20 mouse cellular contexts compared by ENCODE assay signal in genomic region chr7:121941016-121941415, GRCm38 (mm10). TPM values are rescaled to one million over a fixed set of nuclear protein-coding genes. Genes with fewer than 3 reads are reported as not detected.
DNase-seq lines count a peak whose midpoint lies in the region; ATAC-seq and TF ChIP-seq lines count a peak whose summit lies in the region.
"Had no signal": no experiment of that assay in that cellular context is flagged by ENCODE, and none has a peak within 500 bp of the region (broad histone marks: within the 10 kb centered on the region; RNA-seq: fewer than 3 reads in every experiment).

No protein-coding gene starts in this region.

- 61% methylated on average over 3 of the region's 3 CpGs for WGBS in heart, embryonic 14.5 days
- WGBS in midbrain, postnatal 0 days = 79% methylated on average over 3 of the region's 3 CpGs

- no peaks in the 10 kb centered on the region for H3K9me3 ChIP-seq in heart, embryonic 14.5 days (ENCODE audit: control insufficient read depth, low read length)
- no peaks in the 10 kb centered on the region for H3K9me3 ChIP-seq in midbrain, postnatal 0 days (ENCODE audit: low read length)
- H3K9me3 ChIP-seq: forebrain, embryonic 10.5 days; hindbrain, embryonic 15.5 days; midbrain, embryonic 12.5 days; neural tube, embryonic 12.5 days had no signal

- in situ Hi-C loops in Patski (cut with MboI; ENCODE audit: low pct_unique_long_range_greater_than_20kb) = loop anchor here (25.0 kb wide), 1 partner anchor 904 kb away; the partner anchor contains the start of gene Mettl9

- H3K9ac ChIP-seq in heart, embryonic 14.5 days (ENCODE audit: low read length) = 0 out of 2 replicates have a peak overlapping the region, but pooled peaks have one; percentile 11
- H3K9ac ChIP-seq in midbrain, postnatal 0 days (replicated peaks; ENCODE audit: low read length, poor library complexity, severe bottlenecking) = no peak overlapping the region
- H3K9ac ChIP-seq: forebrain, postnatal 0 days; heart, embryonic 12.5 days; hindbrain, embryonic 15.5 days; midbrain, embryonic 12.5 days; neural tube, embryonic 12.5 days had no signal

- TF ChIP-seq CTCF in Patski (IDR thresholded peaks at IDR 0.05) = no peak
- TF ChIP-seq CTCF in midbrain, postnatal 0 days (IDR thresholded peaks at IDR 0.05) = no peak

- CTCF ChIA-PET in Patski (lab: Charles Lee) = interaction anchor here (1.3 to 1.7 kb wide), 3 partner anchors 10 to 207 kb away, joined by 3 to 12 read pairs (median 7); partner anchors contain the start of gene Scnn1g

- no peak for ATAC-seq in heart, embryonic 14.5 days (ENCODE audit: insufficient number of reproducible peaks, insufficient read depth, low FRiP score, low read depth)
- peak; percentile 10 for ATAC-seq in Patski
- no peak for ATAC-seq in midbrain, postnatal 0 days (ENCODE audit: low FRiP score)
- ATAC-seq: forebrain, postnatal 0 days had no signal

- H3K4me2 ChIP-seq in heart, embryonic 14.5 days (ENCODE audit: low read length) = no peak overlapping the region
- no peak overlapping the region for H3K4me2 ChIP-seq in midbrain, postnatal 0 days (ENCODE audit: low read depth, low read length, poor library complexity, severe bottlenecking)
- H3K4me2 ChIP-seq: heart, embryonic 12.5 days; hindbrain, embryonic 15.5 days; liver, embryonic 11.5 days; midbrain, embryonic 12.5 days; neural tube, embryonic 12.5 days had no signal

- H3K27ac ChIP-seq in heart, embryonic 14.5 days (replicated peaks in 1 of 2; ENCODE audit: control insufficient read depth in 1 of 2, insufficient read depth in 1 of 2, low read depth in 2 of 2, low read length in 2 of 2) = no peak overlapping the region
- no peak overlapping the region for H3K27ac ChIP-seq in midbrain, postnatal 0 days (ENCODE audit: low read depth, low read length)
- H3K27ac ChIP-seq: forebrain, embryonic 10.5 days; hindbrain, embryonic 15.5 days; macrophage; midbrain, embryonic 12.5 days; neural tube, embryonic 12.5 days had no signal

- POLR2A ChIA-PET in Patski (lab: Charles Lee) = interaction anchor here (2.3 kb wide), 1 partner anchor 9 kb away, joined by 7 read pairs; no protein-coding TSS in a partner anchor

- peaks cover 20 to 45% of the 10 kb centered on the region in 2 experiments for H3K4me1 ChIP-seq in heart, embryonic 14.5 days (ENCODE audit: control insufficient read depth in 2 of 2, insufficient read depth in 2 of 2, low read length in 2 of 2)
- H3K4me1 ChIP-seq in midbrain, postnatal 0 days (ENCODE audit: insufficient read depth, low read length) = no peaks in the 10 kb centered on the region
- H3K4me1 ChIP-seq: forebrain, embryonic 10.5 days had no signal

- H3K36me3 ChIP-seq in heart, embryonic 14.5 days (ENCODE audit: control insufficient read depth, insufficient read depth, low read length) = 0 out of 2 replicates have a peak, but pooled peaks cover 4% of the 10 kb centered on the region
- peaks cover 5% of the 10 kb centered on the region; the same call in 1 of the 2 replicates for H3K36me3 ChIP-seq in midbrain, postnatal 0 days (ENCODE audit: insufficient read depth, low read length)

- intact Hi-C loops in left cerebral cortex, postnatal 36 days (cut with DNase I) = no loop called here

- no peak overlapping the region for H3K4me3 ChIP-seq in heart, embryonic 14.5 days (ENCODE audit: control insufficient read depth in 1 of 2, insufficient read depth in 1 of 2, low read depth in 1 of 2, low read length in 2 of 2)
- H3K4me3 ChIP-seq in midbrain, postnatal 0 days (ENCODE audit: low read depth, low read length) = no peak overlapping the region
- H3K4me3 ChIP-seq: forebrain, embryonic 10.5 days; heart, embryonic 12.5 days; hindbrain, embryonic 15.5 days; midbrain, embryonic 12.5 days; neural tube, embryonic 12.5 days had no signal

- no peak for DNase-seq in heart, adult 9 months (ENCODE audit: low spot score in 2 of 2)
- DNase-seq in Patski (ENCODE audit: low read depth, low spot score) = no peak
- DNase-seq in lung, adult 18-20 months = peak; percentile 85 to 89
- DNase-seq in lung, postnatal 14 days = peak; percentile 64
- DNase-seq in left cerebral cortex, postnatal 36 days (ENCODE audit: low spot score in 2 of 2) = no peak
- no peak for DNase-seq in midbrain, postnatal 0 days (ENCODE audit: low spot score)
- DNase-seq: adrenal gland, postnatal 25 days; cerebellum, adult 11 months; forebrain, postnatal 0 days; right cerebral cortex, adult 18-20 months; thymus, postnatal 14 days had no signal

- H3K27me3 ChIP-seq in heart, embryonic 14.5 days (ENCODE audit: control insufficient read depth, insufficient read depth, low read length) = no peaks in the 10 kb centered on the region
- H3K27me3 ChIP-seq in Patski = no peaks in the 10 kb centered on the region
- no peaks in the 10 kb centered on the region for H3K27me3 ChIP-seq in midbrain, postnatal 0 days (ENCODE audit: insufficient read depth, low read length)
- H3K27me3 ChIP-seq: CH12.LX; heart, embryonic 12.5 days; hindbrain, embryonic 15.5 days; midbrain, embryonic 12.5 days; neural tube, embryonic 12.5 days had no signal

RNA-seq across cellular contexts. Expression of gene Cog7, which starts 40.5 kb away (rescaled TPM):
- polyA plus RNA-seq in heart, embryonic 14.5 days (2014; fragmentation: Nextera tagmentation; extraction: Ambion mirVana) = 18.3 and 19.2 TPM in 2 replicates
- 48.9 TPM for polyA plus RNA-seq in Patski (2021)
- 10 to 100 TPM; 42.5 to 44.3 TPM for total RNA-seq in left cerebral cortex, postnatal 36 days (2021)
- total RNA-seq in midbrain, postnatal 0 days (2014; rRNA removed) = 34.9 and 41.3 TPM in 2 replicates
- 22.4 and 27.4 TPM in 2 replicates for polyA plus RNA-seq in midbrain, postnatal 0 days (2015; fragmentation: Nextera tagmentation; extraction: Ambion mirVana)

Comparison
In these comparisons a context has a peak if more than half of its experiments do, and no peak if none do; other contexts are left out.
1. DNase-seq: peak in lung, adult 18-20 months (2 of 2) and lung, postnatal 14 days (single experiment); none in heart, adult 9 months (0 of 2), Patski (single experiment), left cerebral cortex, postnatal 36 days (0 of 2) and midbrain, postnatal 0 days (single experiment).